Mouse (Mus musculus): ENCODE data around the gene C1qa.

DNA sequence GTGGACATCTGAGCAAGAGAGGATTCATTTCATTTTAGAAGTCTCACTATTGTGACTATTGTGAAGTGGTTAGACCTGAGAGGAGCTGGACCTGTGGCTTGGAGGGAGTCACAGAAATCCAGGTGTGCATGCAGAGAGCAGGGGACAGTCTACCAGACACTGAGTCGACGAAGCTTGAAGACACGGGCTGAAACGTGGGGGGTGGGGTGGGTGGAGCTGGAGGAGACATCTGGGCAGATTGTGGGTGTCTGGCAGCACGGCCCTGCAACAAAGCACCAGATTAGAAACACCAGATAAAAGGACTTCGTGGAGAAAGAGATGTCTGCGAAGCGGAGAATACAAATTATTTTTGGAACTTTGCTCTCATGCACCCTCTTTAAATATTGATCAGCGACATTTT is 35.1 kb downstream of the C1qa start:
- TF ChIP-seq CTCF (IDR thresholded peaks at IDR 0.05; ENCODE audit: insufficient read depth, low read length) (no peak), POLR2A (IDR thresholded peaks at IDR 0.05; ENCODE audit: borderline replicate concordance, extremely low read depth, low read depth, low read length) (no peak)
